Mouse (Mus musculus) adipose tissue, adult 10 weeks (tissue): Measurements from ENCODE around the gene Gm21425. TPM values are rescaled to one million over a fixed set of nuclear protein-coding genes. Genes with fewer than 3 reads are reported as not detected.

Experiments used
- polyA plus RNA-seq: library from polyadenylated mRNA; stranded (reverse); fragments of 350-450 nt; fragmentation: Illumina TruSeq; extraction: RNeasy Lipid Tissue Mini Kit (QIAGEN cat#74804); gene quantifications from one replicate; pipeline ENCODE4 v1.2.3, GENCODE M21; 2014; ENCODE audit warnings: low read depth, low replicate concordance

Gm21425 gene
- not detected for polyA plus RNA-seq

DNA sequence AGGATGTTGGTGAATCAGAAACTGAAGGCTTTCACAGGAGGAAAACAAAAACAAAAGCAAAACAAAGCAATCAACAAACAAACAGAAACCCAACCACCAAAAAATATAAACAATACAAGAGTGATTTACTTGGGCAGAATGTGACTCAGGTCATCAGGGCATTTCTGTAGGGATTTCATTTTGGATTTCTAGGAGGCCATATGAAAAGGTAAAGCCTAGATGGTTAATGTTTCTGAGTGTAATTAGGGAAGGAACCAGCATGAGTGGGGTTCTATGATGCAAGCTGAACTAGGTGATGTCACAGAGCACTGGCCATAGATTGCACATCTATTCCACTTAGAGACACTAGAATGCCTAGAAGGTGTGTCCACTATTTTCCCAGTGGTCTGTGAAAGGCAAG, at the start of gene Gm21425:
Gm21425 (plus strand) TSS at position 301 of the 400 bp plus-strand sequence.

DNA sequence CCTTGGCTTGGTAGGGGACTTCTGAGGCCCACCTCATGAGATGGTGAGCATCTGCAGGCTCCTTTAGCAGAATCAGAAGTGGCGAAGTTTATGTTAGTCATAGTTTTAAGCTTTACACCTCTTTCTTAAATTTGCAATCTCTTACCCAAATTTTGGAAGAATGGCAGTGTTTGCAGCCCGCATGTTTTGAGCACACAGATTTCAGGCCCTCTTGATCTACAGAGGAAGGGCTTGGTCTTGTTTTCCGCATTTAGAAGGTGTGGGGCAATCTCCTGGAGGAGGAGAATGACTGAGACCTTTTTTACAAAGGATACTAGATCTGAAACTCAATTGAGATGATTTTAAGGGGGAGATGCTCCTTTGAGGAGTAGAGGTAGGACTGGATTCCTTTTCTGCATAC, 28.4 kb upstream of the Gm21425 start, which contains the start of gene Gm21891:
Gm21891 (minus strand) TSS at position 101 of the 400 bp plus-strand sequence.

Other genes with a start within 250 kb of the Gm21425 start
- gene Gm20807, start 119.1 kb upstream of the Gm21425 start, polyA plus RNA-seq = not detected
- not detected for gene Gm21891, start 28.5 kb upstream of the Gm21425 start, polyA plus RNA-seq
- not detected for gene Gm21828, start 62.0 kb downstream of the Gm21425 start, polyA plus RNA-seq
- not detected for gene Gm21440, start 90.4 kb downstream of the Gm21425 start, polyA plus RNA-seq
- gene Gm21454, start 90.5 kb downstream of the Gm21425 start, polyA plus RNA-seq = not detected
- not detected for gene Gm21725, start 187.1 kb downstream of the Gm21425 start, polyA plus RNA-seq